Mouse (Mus musculus) CH12.LX (cell line): Measurements from ENCODE around the gene Rerg. TPM values are rescaled to one million over a fixed set of nuclear protein-coding genes. Genes with fewer than 3 reads are reported as not detected.

ENCODE experiments used
- DNase-seq: peaks from one replicate; pipeline ENCODE4 v3.0.0-alpha.2; 2013; ENCODE audit errors: extremely low read depth
- H3K27ac ChIP-seq: 2 replicates; pipeline ENCODE4 v1.5.1; 2012; ENCODE audit warnings: low read depth, mild to moderate bottlenecking, control low read depth, moderate library complexity; ENCODE audit not compliant: insufficient read depth
- H3K27me3 ChIP-seq: replicated peaks from 2 replicates; pipeline ENCODE3; 2012; ENCODE audit warnings: inconsistent platforms
- H3K36me3 ChIP-seq, 2 experiments: replicated peaks in 1 of 2; 2 replicates each; pipeline versions ENCODE3 to v1.6.1; 2012; ENCODE audit warnings: inconsistent platforms in 1 of 2, low read length in 1 of 2, mild to moderate bottlenecking in 1 of 2, mixed read lengths in 1 of 2, moderate library complexity in 1 of 2; ENCODE audit not compliant: control insufficient read depth in 1 of 2, insufficient read depth in 1 of 2
- H3K4me1 ChIP-seq, 2 experiments: 2 replicates each; pipeline ENCODE4 v1.6.1; 2012; ENCODE audit warnings: inconsistent platforms in 1 of 2, moderate library complexity in 1 of 2; ENCODE audit not compliant: insufficient read depth in 2 of 2, control insufficient read depth in 1 of 2
- H3K4me2 ChIP-seq: 2 replicates; pipeline ENCODE4 v1.6.1; 2012; ENCODE audit warnings: low read depth, mild to moderate bottlenecking, control low read depth; ENCODE audit not compliant: poor library complexity, insufficient read depth, severe bottlenecking
- H3K4me3 ChIP-seq, 3 experiments: fragments of 150-350 bp in 1 of 3; sonication (generic) in 1 of 3; replicated peaks in 1 of 3; 2 replicates each; pipeline versions ENCODE3 to v1.5.1; 2011 to 2012; ENCODE audit warnings: low read depth in 2 of 3, low read length in 2 of 3, mild to moderate bottlenecking in 2 of 3, moderate library complexity in 2 of 3, control low read depth in 1 of 3, improper control_type of control experiment in 1 of 3, inconsistent platforms in 1 of 3, mixed read lengths in 1 of 3; ENCODE audit not compliant: poor library complexity in 1 of 3
- H3K79me2 ChIP-seq: replicated peaks from 2 replicates; pipeline ENCODE4 v1.6.1; 2012; ENCODE audit warnings: mild to moderate bottlenecking, moderate library complexity; ENCODE audit not compliant: control insufficient read depth, poor library complexity, insufficient read depth, severe bottlenecking; ENCODE audit errors: extremely low read depth
- H3K9ac ChIP-seq: 2 replicates; pipeline ENCODE4 v1.6.1; 2012; ENCODE audit warnings: low read depth, mild to moderate bottlenecking, control low read depth, moderate library complexity; ENCODE audit not compliant: insufficient read depth
- H3K9me3 ChIP-seq: replicated peaks from 2 replicates; pipeline ENCODE3; 2012; ENCODE audit warnings: low read length, inconsistent platforms, mixed read lengths
- CHD1 ChIP-seq: IDR thresholded peaks from 2 replicates; pipeline ENCODE4 v1.6.1; 2012; ENCODE audit warnings: low read depth, low read length, improper control_type of control experiment, inconsistent platforms
- EP300 ChIP-seq: IDR thresholded peaks from 2 replicates; pipeline ENCODE4 v1.6.1; 2011; ENCODE audit warnings: low read length, improper control_type of control experiment
- ETS1 ChIP-seq: conservative IDR thresholded peaks from 2 replicates; pipeline ENCODE4 v1.6.1; 2012; ENCODE audit warnings: low read depth, mild to moderate bottlenecking, inconsistent platforms, low read length, improper control_type of control experiment, moderate library complexity
- GABPA ChIP-seq: IDR thresholded peaks from 2 replicates; pipeline ENCODE4 v1.6.1; 2012; ENCODE audit warnings: low read depth, low read length, improper control_type of control experiment, inconsistent platforms; ENCODE audit not compliant: insufficient replicate concordance
- HCFC1 ChIP-seq: IDR thresholded peaks from 2 replicates; pipeline ENCODE4 v1.6.1; 2012; ENCODE audit warnings: low read depth, mild to moderate bottlenecking, inconsistent platforms, low read length, improper control_type of control experiment
- JUN ChIP-seq: IDR thresholded peaks from 2 replicates; pipeline ENCODE4 v1.6.1; 2011; ENCODE audit warnings: low read depth, mild to moderate bottlenecking, low read length, improper control_type of control experiment, moderate library complexity; ENCODE audit not compliant: insufficient read depth
- JUND ChIP-seq: conservative IDR thresholded peaks from 2 replicates; pipeline ENCODE4 v1.6.1; 2011; ENCODE audit warnings: low read depth, low read length, improper control_type of control experiment
- MAFK ChIP-seq: IDR thresholded peaks from 2 replicates; pipeline ENCODE4 v1.6.1; 2011; ENCODE audit warnings: low read length, improper control_type of control experiment; ENCODE audit not compliant: insufficient replicate concordance
- MAX ChIP-seq: IDR thresholded peaks from 2 replicates; pipeline ENCODE4 v1.6.1; 2011; ENCODE audit warnings: low read length, improper control_type of control experiment
- MAZ ChIP-seq: IDR thresholded peaks from 2 replicates; pipeline ENCODE4 v1.6.1; 2012; ENCODE audit warnings: low read depth, mild to moderate bottlenecking, inconsistent platforms, low read length, improper control_type of control experiment, moderate library complexity
- MXI1 ChIP-seq: IDR thresholded peaks from 2 replicates; pipeline ENCODE4 v1.6.1; 2011; ENCODE audit warnings: mild to moderate bottlenecking, low read depth, low read length, improper control_type of control experiment
- MYC ChIP-seq: IDR thresholded peaks from 2 replicates; pipeline ENCODE4 v1.6.1; 2011; ENCODE audit warnings: low read depth, mild to moderate bottlenecking, improper control_type of control experiment, low read length
- POLR2AphosphoS2 ChIP-seq: IDR thresholded peaks from 2 replicates; pipeline ENCODE4 v1.6.1; 2011; ENCODE audit warnings: low read depth, low read length, improper control_type of control experiment
- SIN3A ChIP-seq: IDR thresholded peaks from 2 replicates; pipeline ENCODE4 v1.6.1; 2012; ENCODE audit warnings: low read length, improper control_type of control experiment, inconsistent platforms
- TCF12 ChIP-seq: IDR thresholded peaks from 2 replicates; pipeline ENCODE4 v1.6.1; 2014; ENCODE audit warnings: low read depth, mild to moderate bottlenecking, inconsistent platforms, low read length, improper control_type of control experiment
- UBTF ChIP-seq: IDR thresholded peaks from 2 replicates; pipeline ENCODE4 v1.6.1; 2012; ENCODE audit warnings: low read depth, mild to moderate bottlenecking, inconsistent platforms, low read length, improper control_type of control experiment, moderate library complexity
- ZC3H11A ChIP-seq: IDR thresholded peaks from 2 replicates; pipeline ENCODE4 v1.6.1; 2012; ENCODE audit warnings: low read depth, mild to moderate bottlenecking, inconsistent platforms, low read length, improper control_type of control experiment
- ZKSCAN1 ChIP-seq: IDR thresholded peaks from 2 replicates; pipeline ENCODE4 v1.6.1; 2012; ENCODE audit warnings: low read depth, inconsistent platforms, low read length, improper control_type of control experiment, borderline replicate concordance
- ZMIZ1 ChIP-seq: IDR thresholded peaks from 2 replicates; pipeline ENCODE4 v1.6.1; 2012; ENCODE audit warnings: low read depth, mild to moderate bottlenecking, inconsistent platforms, low read length, improper control_type of control experiment
- dilution Hi-C: fragments of 300-500 bp; cut with MboI; formaldehyde crosslinking; loops from 2 replicates; pipeline ENCODE4 v1.14.3; 2020; ENCODE audit warnings: low sequenced_read_pairs; ENCODE audit not compliant: extremely low pct_unique_long_range_greater_than_20kb, extremely low pct_ligation_motif_present
- in situ Hi-C: fragments of 300-500 bp; cut with MboI; formaldehyde crosslinking; loops from 3 replicates; pipeline ENCODE4 v1.14.3; 2019; ENCODE audit warnings: low sequenced_read_pairs, low pct_ligation_motif_present, low pct_unique_long_range_greater_than_20kb, mixed read lengths
- polyA plus RNA-seq: library from polyadenylated mRNA; unstranded; fragments of >175 nt; gene quantifications from 2 replicates; pipeline ENCODE4 v1.2.1, GENCODE M21; 2012; ENCODE audit warnings: low read depth; ENCODE audit not compliant: insufficient read length
- total RNA-seq, 2 experiments: library from RNA; depleted of rRNA; stranded (reverse); fragments of 300-350 nt in 1 of 2; fragments of >200 nt in 1 of 2; gene quantifications; 2 replicates each; pipeline ENCODE4 v1.2.3; 2012 to 2014

The Rerg gene
- total and polyA plus RNA-seq, 3 experiments = not detected

- Histone ChIP-seq H3K9me3 (no peaks in the 10 kb centered on the region), H3K36me3 (no peaks in the 10 kb centered on the region), H3K27ac (no peak overlapping the region)
- dilution Hi-C loops (no loop called here), in situ Hi-C loops (no loop called here)
- DNase-seq = no peak
- TF ChIP-seq ZMIZ1 (no peak), ZC3H11A (no peak), EP300 (no peak), POLR2AphosphoS2 (no peak)
- TF ChIP-seq, all 38 proteins: peak for 0
- Histone ChIP-seq H3K9ac (no peak overlapping the region), H3K79me2 (no peaks in the 10 kb centered on the region), H3K4me1 (peaks cover 3 to 12% of the 10 kb centered on the region in 2 experiments; a peak in 3 of 4 replicates), H3K27me3 (no peaks in the 10 kb centered on the region), H3K4me2 (no peak overlapping the region), H3K4me3 (no peak overlapping the region)
Observed at GRCm38 (mm10) chr6:137136401-137136800, 33.9 kb downstream of the Rerg start.

- Histone ChIP-seq H3K9me3 (no peaks in the 10 kb centered on the region), H3K4me1 (peaks cover 3 to 12% of the 10 kb centered on the region in 2 experiments; a peak in 3 of 4 replicates), H3K4me3 (no peak overlapping the region), H3K79me2 (no peaks in the 10 kb centered on the region), H3K4me2 (no peak overlapping the region), H3K27me3 (no peaks in the 10 kb centered on the region), H3K9ac (no peak overlapping the region), H3K27ac (no peak overlapping the region), H3K36me3 (no peaks in the 10 kb centered on the region)
- no peak for TF ChIP-seq MXI1
- TF ChIP-seq MAX = no peak
- TF ChIP-seq MAFK = no peak
- no peak for TF ChIP-seq UBTF
- TF ChIP-seq HCFC1 = no peak
- TF ChIP-seq SIN3A = no peak
- no peak for TF ChIP-seq JUND
- no peak for TF ChIP-seq ZC3H11A
- no peak for TF ChIP-seq MAZ
- TF ChIP-seq ETS1 = no peak
- TF ChIP-seq TCF12 = no peak
- no peak for TF ChIP-seq GABPA
- no peak for TF ChIP-seq CHD1
- no peak for TF ChIP-seq MYC
- TF ChIP-seq ZKSCAN1 = no peak
- TF ChIP-seq ZMIZ1 = no peak
- TF ChIP-seq JUN = no peak
- no peak for DNase-seq
- dilution Hi-C loops = no loop called here
- in situ Hi-C loops = no loop called here
Observed at GRCm38 (mm10) chr6:137135506-137136391, 34.5 kb downstream of the Rerg start.
